Mouse (Mus musculus) cerebellum, adult 2 months (tissue): ENCODE results near the gene Mgarp.

Experiments used
- CTCF ChIP-seq: fragments of 200-500 bp; IDR thresholded peaks from 2 replicates; pipeline ENCODE4 v1.5.1; 2011; ENCODE audit warnings: low read depth, mild to moderate bottlenecking, control low read depth, low read length, moderate library complexity, borderline replicate concordance; ENCODE audit not compliant: insufficient read depth
- POLR2A ChIP-seq: fragments of 200-500 bp; IDR thresholded peaks from 2 replicates; pipeline ENCODE4 v1.6.1; 2011; ENCODE audit warnings: low read length, control low read depth, borderline replicate concordance; ENCODE audit not compliant: insufficient read depth

GRCm38 (mm10) chr3:51357078-51357477, 39.5 kb downstream of the Mgarp start:
- TF ChIP-seq CTCF (no peak), POLR2A (no peak)
